Mouse (Mus musculus) E14TG2a.4 (cell line): ENCODE data around the gene 4930407I10Rik.
A peak's percentile ranks its signal among the peaks of the same experiment; 100 is the strongest.

Experiments
- H3K27me3 ChIP-seq: 2 replicates; pipeline ENCODE4 v1.6.1; 2014; ENCODE audit warnings: low read length, control low read depth; ENCODE audit not compliant: insufficient read depth
- H3K36me3 ChIP-seq: 2 replicates; pipeline ENCODE4 v1.6.1; 2014; ENCODE audit warnings: low read length, control low read depth; ENCODE audit not compliant: insufficient read depth
- H3K4me1 ChIP-seq: replicated peaks from 2 replicates; pipeline ENCODE4 v1.6.1; 2014; ENCODE audit warnings: low read depth, low read length, control low read depth
- H3K4me3 ChIP-seq: replicated peaks from 2 replicates; pipeline ENCODE4 v1.5.1; 2014; ENCODE audit warnings: mild to moderate bottlenecking, low read length
- H3K9me3 ChIP-seq: 2 replicates; pipeline ENCODE4 v1.6.1; 2014; ENCODE audit warnings: low read length, control low read depth
- CTCF ChIP-seq: conservative IDR thresholded peaks from 2 replicates; pipeline ENCODE4 v1.5.1; 2014; ENCODE audit warnings: low read length
- NANOG ChIP-seq: IDR thresholded peaks from 2 replicates; pipeline ENCODE4 v1.6.1; 2014; ENCODE audit warnings: borderline replicate concordance, low read length, mixed read lengths
- POU5F1 ChIP-seq: IDR thresholded peaks from 2 replicates; pipeline ENCODE4 v1.6.1; 2014; ENCODE audit warnings: low read length, borderline replicate concordance

The 4930407I10Rik gene

DNA sequence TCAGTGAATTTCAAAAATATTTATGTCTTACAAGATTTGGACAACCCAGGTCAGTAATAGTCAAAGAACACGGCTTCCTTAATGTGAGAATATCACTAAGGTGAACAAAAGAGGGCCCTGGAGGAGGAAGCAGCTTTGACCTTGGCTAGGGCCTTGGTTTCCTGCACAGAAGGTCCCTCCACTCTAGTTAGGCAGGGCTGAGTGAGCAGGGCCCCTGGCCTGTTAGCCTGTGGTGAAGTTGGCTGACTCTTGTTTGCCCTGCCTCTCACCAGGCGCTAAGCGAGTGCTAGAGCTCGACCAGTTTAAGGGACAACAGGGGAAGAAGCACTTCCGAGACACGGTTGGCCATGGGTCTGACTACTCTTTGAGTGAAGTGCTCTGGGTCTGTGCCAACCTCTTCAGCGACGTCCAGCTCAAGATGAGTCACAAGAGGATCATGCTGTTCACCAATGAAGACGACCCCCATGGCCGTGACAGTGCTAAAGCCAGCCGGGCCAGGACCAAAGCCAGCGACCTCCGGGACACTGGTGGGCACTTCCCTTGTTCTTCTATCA lies 36.3 kb upstream of the 4930407I10Rik start:
- TF ChIP-seq NANOG (no peak), CTCF (no peak), POU5F1 (no peak)
- H3K4me1 ChIP-seq = peaks cover 2% of the 10 kb centered on the region
- no peaks in the 10 kb centered on the region for H3K27me3 ChIP-seq
- no peak overlapping the region for H3K4me3 ChIP-seq
- H3K9me3 ChIP-seq = no peaks in the 10 kb centered on the region
- peaks cover 91% of the 10 kb centered on the region for H3K36me3 ChIP-seq

DNA sequence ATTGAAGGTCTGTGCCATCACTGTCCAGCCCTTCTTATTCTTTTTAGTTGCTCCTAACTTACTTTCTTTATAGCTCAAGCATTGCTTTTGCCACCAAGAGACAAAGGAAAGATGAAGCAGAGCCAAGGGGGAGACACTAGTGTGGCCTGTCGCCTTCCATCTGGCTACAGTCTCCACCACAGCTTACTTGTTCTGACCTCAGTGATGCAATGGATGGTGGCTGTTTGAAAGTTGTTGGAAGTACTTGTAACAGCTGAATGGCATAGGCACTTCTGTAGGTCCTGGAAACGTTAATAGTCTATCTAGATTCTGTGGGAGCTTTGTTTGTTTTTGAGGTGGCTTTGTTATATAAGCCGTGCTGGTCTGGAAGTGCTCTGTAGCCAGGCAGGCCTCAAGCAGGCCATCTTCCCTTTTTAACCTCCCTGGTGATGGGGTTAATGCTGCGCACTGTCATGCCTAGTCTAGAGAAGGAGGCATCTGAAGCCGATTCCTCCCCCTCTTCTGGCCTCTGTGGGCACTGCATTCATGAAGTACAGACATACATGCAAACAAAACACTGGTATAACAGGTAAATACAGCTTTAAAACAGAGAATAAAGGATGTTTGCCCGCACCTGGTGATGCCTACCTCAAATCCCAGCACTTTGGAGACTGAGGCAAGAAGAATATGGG lies 34.9 kb upstream of the 4930407I10Rik start:
- Histone ChIP-seq H3K27me3 (no peaks in the 10 kb centered on the region), H3K4me3 (no peak overlapping the region), H3K9me3 (peaks cover 6% of the 10 kb centered on the region), H3K4me1 (no peaks in the 10 kb centered on the region), H3K36me3 (peaks cover 99% of the 10 kb centered on the region)
- TF ChIP-seq NANOG = no peak
- no peak for TF ChIP-seq CTCF
- TF ChIP-seq POU5F1 = no peak

DNA sequence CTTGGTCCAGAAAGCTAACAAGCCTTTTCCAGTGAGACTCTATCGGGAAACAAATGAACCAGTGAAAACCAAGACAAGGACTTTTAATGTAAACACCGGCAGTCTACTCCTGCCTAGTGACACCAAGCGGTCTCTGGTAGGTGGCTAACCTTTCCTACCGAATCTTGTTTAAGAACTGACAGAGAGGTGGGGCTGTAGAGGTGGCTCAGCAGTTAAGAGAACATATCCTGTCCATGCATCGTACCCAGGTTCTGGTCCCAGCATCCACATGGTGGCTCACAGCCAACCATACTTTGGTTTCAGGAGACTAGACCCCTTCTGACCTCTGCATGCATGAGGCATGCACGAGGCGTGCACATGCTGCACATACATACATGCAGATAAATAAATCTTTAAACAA lies 31.7 kb upstream of the 4930407I10Rik start:
- Histone ChIP-seq H3K36me3 (peaks cover 100% of the 10 kb centered on the region), H3K9me3 (peaks cover 8% of the 10 kb centered on the region), H3K4me3 (no peak overlapping the region), H3K4me1 (no peaks in the 10 kb centered on the region), H3K27me3 (no peaks in the 10 kb centered on the region)
- TF ChIP-seq CTCF (no peak), NANOG (no peak), POU5F1 (no peak)

DNA sequence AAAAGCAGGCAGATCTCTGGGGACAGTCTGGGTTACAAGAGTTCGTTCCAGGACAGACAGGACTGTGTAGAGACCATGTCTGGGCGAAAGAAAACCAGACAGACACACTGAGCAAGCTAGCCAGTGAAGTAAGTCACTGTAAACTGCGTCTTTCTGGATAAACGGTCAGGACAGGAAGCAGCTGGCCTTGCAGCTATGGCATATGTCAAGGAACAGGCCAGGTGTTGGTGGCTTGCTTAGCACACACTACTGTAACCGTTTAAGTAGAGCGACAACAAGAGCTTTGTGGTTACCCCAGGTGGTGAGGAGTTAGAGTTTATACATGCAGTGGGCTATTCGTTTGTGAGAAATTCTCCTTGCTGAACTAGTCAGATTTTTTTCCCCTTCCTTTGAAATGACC lies 31.2 kb upstream of the 4930407I10Rik start:
- Histone ChIP-seq H3K4me1 (no peaks in the 10 kb centered on the region), H3K27me3 (no peaks in the 10 kb centered on the region), H3K9me3 (peaks cover 8% of the 10 kb centered on the region), H3K4me3 (no peak overlapping the region), H3K36me3 (peaks cover 100% of the 10 kb centered on the region)
- TF ChIP-seq POU5F1 = no peak
- TF ChIP-seq CTCF = no peak
- TF ChIP-seq NANOG = no peak

DNA sequence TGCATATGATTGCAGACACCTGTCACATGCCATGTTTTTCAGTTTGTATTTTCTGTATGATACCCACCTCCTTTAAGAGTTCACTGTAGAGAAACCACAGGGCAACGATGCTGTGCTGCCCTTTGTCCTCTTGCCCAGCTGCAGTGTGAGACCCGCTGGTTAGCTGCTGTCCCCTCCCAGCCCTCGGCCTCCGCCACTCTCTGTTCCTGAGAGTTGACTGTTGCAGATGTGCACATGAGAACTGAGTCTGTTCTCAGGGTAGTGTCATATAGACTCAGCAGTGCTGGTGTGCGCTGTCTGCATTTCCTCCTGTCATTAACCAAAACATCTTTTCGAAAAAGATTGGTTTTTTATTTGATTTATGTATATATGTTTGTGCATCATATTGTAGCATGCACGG lies 26.6 kb upstream of the 4930407I10Rik start:
- peaks cover 96% of the 10 kb centered on the region for H3K36me3 ChIP-seq
- H3K4me3 ChIP-seq = no peak overlapping the region
- H3K27me3 ChIP-seq = no peaks in the 10 kb centered on the region
- peaks cover 14% of the 10 kb centered on the region for H3K4me1 ChIP-seq
- TF ChIP-seq CTCF = no peak
- TF ChIP-seq NANOG = no peak
- TF ChIP-seq POU5F1 = no peak
- peaks cover 8% of the 10 kb centered on the region for H3K9me3 ChIP-seq

DNA sequence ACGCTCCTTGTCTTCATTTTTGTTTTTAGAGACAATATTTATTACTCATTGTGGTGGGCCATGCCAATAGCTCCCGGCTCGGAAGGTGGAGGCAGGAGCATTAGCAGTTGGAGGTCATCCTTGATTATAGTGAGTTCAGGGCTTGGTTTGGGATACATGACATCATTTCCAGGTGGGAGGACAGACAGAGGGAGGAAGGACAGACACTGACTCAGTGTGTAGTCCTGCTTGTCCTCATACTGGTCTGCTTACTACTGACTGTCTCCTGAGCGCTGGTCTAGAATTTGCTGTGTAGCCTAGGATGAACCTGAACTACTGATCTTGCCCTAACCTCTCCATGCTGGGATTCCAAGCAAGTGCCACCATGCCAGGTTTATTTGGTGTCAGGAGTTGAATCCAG lies 25.2 kb upstream of the 4930407I10Rik start, which contains the start of gene Desi1:
Desi1 (minus strand) TSS at position 101 of the 400 bp plus-strand sequence.
- no peak within 1 kb of the TSS for H3K4me3 ChIP-seq
- TF ChIP-seq NANOG (no peak), POU5F1 (no peak), CTCF (no peak)
- H3K4me1 ChIP-seq = peaks cover 17% of the 10 kb centered on the region
- H3K9me3 ChIP-seq = peaks cover 4% of the 10 kb centered on the region
- peaks cover 96% of the 10 kb centered on the region for H3K36me3 ChIP-seq
- no peaks in the 10 kb centered on the region for H3K27me3 ChIP-seq

DNA sequence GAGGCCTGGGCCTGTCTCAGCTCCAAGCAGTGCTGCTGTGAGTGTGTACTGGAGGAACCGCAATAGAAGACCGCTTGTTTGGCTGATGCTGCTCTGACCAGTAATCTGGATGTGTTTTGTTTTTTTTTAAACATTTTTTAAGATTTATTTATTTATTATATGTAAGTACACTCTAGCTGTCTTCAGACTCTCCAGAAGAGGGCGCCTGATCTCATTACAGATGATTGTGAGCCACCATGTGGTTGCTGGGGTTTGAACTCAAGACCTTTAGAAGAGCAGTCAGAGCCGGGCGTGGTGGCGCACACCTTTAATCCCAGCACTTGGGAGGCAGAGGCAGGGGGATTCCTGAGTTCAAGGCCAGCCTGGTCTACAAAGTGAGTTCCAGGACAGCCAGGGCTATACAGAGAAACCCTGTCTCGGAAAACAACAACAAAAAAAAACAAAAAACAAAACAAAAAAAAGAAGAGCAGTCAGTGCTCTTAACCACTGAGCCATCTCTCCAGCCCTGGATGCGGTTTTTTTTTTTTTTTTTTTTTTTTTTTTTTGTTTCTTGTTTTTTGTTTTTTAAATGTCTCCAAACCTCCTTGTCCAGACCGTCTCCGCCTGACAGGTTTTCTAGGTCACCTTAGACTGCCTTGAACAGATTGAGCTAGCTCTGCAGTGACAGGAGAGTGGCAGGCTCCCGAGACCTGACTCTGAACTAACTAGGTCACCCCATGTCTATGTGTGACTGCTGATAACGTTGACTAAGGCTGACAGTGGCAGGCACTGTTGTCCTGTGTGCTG lies 22.9 kb upstream of the 4930407I10Rik start:
- H3K9me3 ChIP-seq = no peaks in the 10 kb centered on the region
- H3K4me1 ChIP-seq = peaks cover 33% of the 10 kb centered on the region
- no peaks in the 10 kb centered on the region for H3K27me3 ChIP-seq
- no peak overlapping the region for H3K4me3 ChIP-seq
- peak; percentile 27; the same call in 1 of the 2 replicates for TF ChIP-seq CTCF
- no peak for TF ChIP-seq NANOG
- H3K36me3 ChIP-seq = peaks cover 96% of the 10 kb centered on the region

DNA sequence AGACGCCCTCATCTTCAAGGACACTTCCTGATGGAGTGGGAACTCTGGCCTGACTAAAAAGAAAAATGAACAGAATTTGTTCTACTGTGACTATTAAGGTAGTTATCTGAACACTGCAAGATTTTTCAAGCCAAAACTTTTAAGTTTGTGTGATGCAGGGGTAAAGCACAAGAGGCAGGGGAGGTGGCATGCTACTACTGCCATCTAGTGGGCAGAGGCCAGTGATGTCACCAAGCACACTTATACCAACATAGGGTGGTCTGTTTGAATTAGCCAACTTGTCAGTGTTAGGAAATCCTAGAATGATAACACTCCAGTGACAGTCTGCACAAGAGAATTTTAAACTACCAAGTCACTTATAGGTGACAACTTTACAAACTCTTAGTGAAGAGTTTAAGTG lies 18.3 kb upstream of the 4930407I10Rik start:
- H3K4me1 ChIP-seq = peaks cover 65% of the 10 kb centered on the region
- no peaks in the 10 kb centered on the region for H3K9me3 ChIP-seq
- H3K4me3 ChIP-seq = no peak overlapping the region
- no peaks in the 10 kb centered on the region for H3K27me3 ChIP-seq
- peaks cover 87% of the 10 kb centered on the region for H3K36me3 ChIP-seq
- TF ChIP-seq NANOG (no peak), CTCF (peak; percentile 81)
